Mouse (Mus musculus): ENCODE measurements at regions not wholly inside any gene's neighbourhood (a gene's known extent, or its start where the extent isn't known, plus 50 kb on each side); places are given as distances from the start of the nearest gene placed in this dataset.

DNA sequence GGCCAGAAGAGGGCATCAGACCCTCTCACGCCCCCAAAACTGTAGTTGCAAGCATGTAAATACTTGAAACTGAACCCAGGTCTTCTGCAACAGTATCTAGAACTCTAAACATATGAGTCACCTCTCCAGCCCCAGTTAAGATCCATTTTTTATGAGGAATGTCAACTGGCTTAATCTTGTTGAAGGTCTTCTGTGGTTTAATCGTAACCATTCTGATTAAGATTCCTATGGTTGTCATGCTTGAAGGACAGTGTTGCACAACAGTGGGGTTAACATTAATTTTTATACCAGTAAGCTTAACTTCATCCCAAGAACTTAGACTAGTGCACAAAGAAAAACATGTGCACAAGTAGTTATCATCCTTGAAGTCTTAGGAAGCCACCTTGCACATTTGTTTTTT, 133.5 kb downstream of the 4930444P10Rik start:
- TF ChIP-seq POLR2A (IDR thresholded peaks at IDR 0.05; ENCODE audit: insufficient read depth, low read depth, low read length) (no peak), CTCF (IDR thresholded peaks at IDR 0.05) (no peak)

Measured in heart, adult 2 months (tissue).